Mouse (Mus musculus): ENCODE measurements around the gene Adgrb2. TPM values are rescaled to one million over a fixed set of nuclear protein-coding genes. Genes with fewer than 3 reads are reported as not detected.

Gene Adgrb2
- polyA plus RNA-seq, 1 experiment from 2014 or later: 3.1 TPM

GRCm38 (mm10) chr4:130047331-130048202, 62.9 kb downstream of the Adgrb2 start, which contains the start of gene Col16a1:
Col16a1 (plus strand) TSS chr4:130047840.
- Histone ChIP-seq H3K9me3 (no peaks in the 10 kb centered on the region), H3K4me3 (peak within 1 kb of the TSS; percentile 58), H3K36me3 (no peaks in the 10 kb centered on the region), H3K27me3 (ENCODE audit: insufficient read depth, poor library complexity, severe bottlenecking) (peaks cover 50% of the 10 kb centered on the region), H3K27ac (peak within 1 kb of the TSS; percentile 90), H3K4me1 (replicated peaks) (peaks cover 71% of the 10 kb centered on the region)
- DNase-seq (ENCODE audit: low spot score): peak; percentile 84
- WGBS: 2% methylated on average over 46 of the region's 46 CpGs

DNA sequence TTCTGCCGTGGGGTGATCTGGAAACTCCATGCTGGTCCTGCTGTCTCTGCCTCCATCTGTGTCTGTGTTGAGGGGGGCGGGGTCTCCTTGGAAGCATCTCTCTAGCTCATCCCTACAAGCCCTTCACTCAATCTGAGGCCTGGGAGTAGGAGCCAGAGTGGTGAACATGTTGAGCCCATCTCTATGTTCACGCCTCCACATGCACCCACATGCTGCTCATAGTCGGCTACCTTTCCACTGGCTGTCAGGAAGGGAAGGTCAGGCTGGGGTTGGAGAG, 63.5 kb downstream of the Adgrb2 start:
- peak overlapping the region; percentile 90 for H3K27ac ChIP-seq

DNA sequence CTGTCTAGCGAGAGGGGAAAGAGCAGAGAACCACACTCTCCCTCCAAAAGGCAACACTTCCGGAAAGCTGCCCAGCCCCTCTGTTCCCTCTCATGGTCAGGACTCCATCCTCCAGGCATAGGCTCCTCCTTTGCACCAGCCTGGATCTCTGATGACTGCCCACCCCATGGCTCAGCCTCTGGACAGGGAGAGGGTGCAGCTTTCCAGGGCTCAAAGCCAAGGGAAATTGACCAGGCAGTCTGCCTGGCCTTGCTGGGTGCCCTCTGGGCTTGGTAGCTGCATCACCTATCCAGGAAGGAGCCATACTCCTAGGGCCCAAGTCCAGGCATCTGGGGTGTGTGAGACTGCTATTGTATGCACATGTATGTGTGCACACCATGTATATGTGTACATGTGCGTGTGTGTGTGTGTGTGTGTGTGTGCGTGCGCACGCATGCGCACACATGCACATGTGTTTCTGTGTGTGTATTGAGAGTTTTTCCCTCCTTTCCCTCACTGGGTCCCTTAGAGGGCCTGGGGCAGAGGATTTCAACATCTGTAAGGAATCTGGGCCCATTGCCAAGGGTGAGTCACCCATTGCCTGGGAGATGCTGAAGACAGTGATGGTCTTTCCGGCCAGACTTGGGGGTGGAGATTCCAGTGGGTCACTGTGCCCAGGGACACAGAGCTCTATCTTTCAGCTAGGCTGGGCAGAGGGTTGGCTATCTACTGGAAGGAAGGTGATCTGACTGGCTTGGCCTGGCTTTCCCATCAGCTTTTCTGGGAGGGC, 65.6 kb downstream of the Adgrb2 start:
- Histone ChIP-seq H3K4me1 (replicated peaks) (peaks cover 77% of the 10 kb centered on the region), H3K4me3 (no peak overlapping the region), H3K27me3 (ENCODE audit: insufficient read depth, poor library complexity, severe bottlenecking) (peaks cover 48% of the 10 kb centered on the region), H3K36me3 (no peaks in the 10 kb centered on the region), H3K27ac (peak overlapping the region; percentile 50; the same call in 1 of the 2 replicates), H3K9me3 (no peaks in the 10 kb centered on the region)
- DNase-seq (ENCODE audit: low spot score): no peak
- WGBS: 87% methylated on average over 8 of the region's 8 CpGs

More for the DNA sequence above, 63.5 kb downstream of the Adgrb2 start:
- no peaks in the 10 kb centered on the region for H3K36me3 ChIP-seq
- WGBS: 34% methylated on average over 4 of the region's 4 CpGs
- peaks cover 50% of the 10 kb centered on the region for H3K27me3 ChIP-seq (ENCODE audit: insufficient read depth, poor library complexity, severe bottlenecking)
- no peak for DNase-seq (ENCODE audit: low spot score)
- peaks cover 67% of the 10 kb centered on the region for H3K4me1 ChIP-seq (replicated peaks)
- H3K9me3 ChIP-seq: no peaks in the 10 kb centered on the region
- H3K4me3 ChIP-seq: peak overlapping the region; percentile 58

DNA sequence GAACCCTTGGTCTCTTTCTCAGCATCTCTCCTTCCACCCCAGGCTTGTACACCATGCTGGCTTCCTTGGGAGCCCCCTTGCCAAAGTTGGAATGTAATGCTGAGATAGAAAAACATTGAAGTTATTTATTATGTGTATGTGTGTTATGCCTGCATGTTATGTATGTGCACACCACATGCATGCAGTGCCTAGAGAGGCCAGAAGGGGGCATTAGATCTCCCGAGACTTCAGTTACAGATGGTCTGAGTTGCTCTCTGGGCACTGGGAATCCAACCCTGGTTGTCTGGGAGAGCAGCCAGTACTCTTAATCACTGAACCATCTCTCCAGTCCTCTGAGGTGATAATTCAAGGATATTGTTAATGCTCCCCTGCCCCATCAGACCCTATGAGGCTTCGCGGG, 67.6 kb downstream of the Adgrb2 start:
- H3K9me3 ChIP-seq: no peaks in the 10 kb centered on the region
- peaks cover 28% of the 10 kb centered on the region for H3K27me3 ChIP-seq (ENCODE audit: insufficient read depth, poor library complexity, severe bottlenecking)
- peaks cover 79% of the 10 kb centered on the region for H3K4me1 ChIP-seq (replicated peaks)
- no peak overlapping the region for H3K4me3 ChIP-seq
- no peaks in the 10 kb centered on the region for H3K36me3 ChIP-seq
- WGBS: 95% methylated on average over 3 of the region's 3 CpGs
- H3K27ac ChIP-seq: no peak overlapping the region
- no peak for DNase-seq (ENCODE audit: low spot score)

- no peaks in the 10 kb centered on the region for H3K36me3 ChIP-seq
- no peak overlapping the region for H3K4me3 ChIP-seq
- H3K9me3 ChIP-seq: no peaks in the 10 kb centered on the region
- WGBS: 91% methylated on average over 9 of the region's 9 CpGs
- H3K27ac ChIP-seq: no peak overlapping the region
- DNase-seq (ENCODE audit: low spot score): no peak
- peaks cover 20% of the 10 kb centered on the region for H3K27me3 ChIP-seq (ENCODE audit: insufficient read depth, poor library complexity, severe bottlenecking)
- H3K4me1 ChIP-seq (replicated peaks): peaks cover 74% of the 10 kb centered on the region
Measured at GRCm38 (mm10) chr4:130053111-130053510, 68.4 kb downstream of the Adgrb2 start.

DNA sequence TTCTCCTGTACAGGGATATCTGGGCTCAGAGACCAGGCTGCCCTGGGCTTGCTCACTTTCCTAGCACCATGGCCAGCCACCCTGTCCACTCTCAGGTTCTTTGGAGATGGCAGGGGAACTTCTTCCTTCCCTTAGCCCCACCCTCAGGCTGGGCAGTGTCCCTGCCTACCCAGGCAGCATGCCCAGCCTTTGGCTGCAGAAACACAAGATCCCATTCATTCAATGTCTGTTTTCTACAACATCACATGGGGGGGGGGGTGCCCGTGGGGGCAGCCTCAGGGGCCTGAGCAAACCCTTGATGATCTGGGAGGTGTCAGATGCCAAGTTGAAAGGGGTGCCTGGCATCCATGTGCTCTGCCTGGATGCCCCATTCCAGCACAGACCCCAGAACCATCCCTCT, 70.1 kb downstream of the Adgrb2 start:
- H3K9me3 ChIP-seq: no peaks in the 10 kb centered on the region
- H3K4me3 ChIP-seq: no peak overlapping the region
- H3K4me1 ChIP-seq (replicated peaks): peaks cover 64% of the 10 kb centered on the region
- no peak overlapping the region; the same call in 1 of the 2 replicates for H3K27ac ChIP-seq
- peaks cover 5% of the 10 kb centered on the region; the same call in 1 of the 2 replicates for H3K27me3 ChIP-seq (ENCODE audit: insufficient read depth, poor library complexity, severe bottlenecking)
- DNase-seq (ENCODE audit: low spot score): no peak
- 48% methylated on average over 1 of the region's 1 CpGs for WGBS
- no peaks in the 10 kb centered on the region for H3K36me3 ChIP-seq

- no peak overlapping the region for H3K4me3 ChIP-seq
- H3K4me1 ChIP-seq (replicated peaks): peaks cover 64% of the 10 kb centered on the region
- no peak for DNase-seq (ENCODE audit: low spot score)
- WGBS: 85% methylated on average over 14 of the region's 14 CpGs
- no peaks in the 10 kb centered on the region for H3K36me3 ChIP-seq
- peak overlapping the region; percentile 75 for H3K27ac ChIP-seq
- H3K9me3 ChIP-seq: no peaks in the 10 kb centered on the region
- H3K27me3 ChIP-seq (ENCODE audit: insufficient read depth, poor library complexity, severe bottlenecking): no peaks in the 10 kb centered on the region; the same call in 1 of the 2 replicates
Measured at GRCm38 (mm10) chr4:130055160-130056010, 70.7 kb downstream of the Adgrb2 start.

DNA sequence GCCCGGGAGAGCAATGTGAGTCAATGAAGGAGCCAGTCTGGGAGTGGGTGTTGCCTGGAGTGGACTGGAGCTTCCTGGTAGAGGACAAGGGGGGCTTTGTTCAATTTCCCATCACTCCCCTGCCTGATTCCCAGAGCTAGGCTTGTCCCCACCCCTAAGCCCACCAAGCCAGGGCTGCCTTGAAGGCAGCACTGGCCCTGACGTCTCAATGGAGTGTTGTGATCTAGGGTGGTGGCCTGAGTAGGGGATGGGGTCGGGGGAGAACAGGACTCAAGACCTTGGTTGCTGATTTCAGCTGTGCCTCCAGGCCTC, 71.3 kb downstream of the Adgrb2 start:
- no peaks in the 10 kb centered on the region for H3K9me3 ChIP-seq
- no peak overlapping the region for H3K4me3 ChIP-seq
- H3K36me3 ChIP-seq: no peaks in the 10 kb centered on the region
- no peak for DNase-seq (ENCODE audit: low spot score)
- 53% methylated on average over 3 of the region's 3 CpGs for WGBS
- peak overlapping the region; percentile 75 for H3K27ac ChIP-seq
- H3K4me1 ChIP-seq (replicated peaks): peaks cover 64% of the 10 kb centered on the region
- no peaks in the 10 kb centered on the region; the same call in 1 of the 2 replicates for H3K27me3 ChIP-seq (ENCODE audit: insufficient read depth, poor library complexity, severe bottlenecking)

GRCm38 (mm10) chr4:130056471-130056870, 71.8 kb downstream of the Adgrb2 start:
- Histone ChIP-seq H3K27me3 (ENCODE audit: insufficient read depth, poor library complexity, severe bottlenecking) (no peaks in the 10 kb centered on the region; the same call in 1 of the 2 replicates), H3K4me1 (replicated peaks) (peaks cover 61% of the 10 kb centered on the region), H3K36me3 (no peaks in the 10 kb centered on the region), H3K27ac (peak overlapping the region; percentile 75), H3K9me3 (no peaks in the 10 kb centered on the region), H3K4me3 (no peak overlapping the region)
- DNase-seq (ENCODE audit: low spot score): no peak
- WGBS: 55% methylated on average over 3 of the region's 3 CpGs

- H3K9me3 ChIP-seq: no peaks in the 10 kb centered on the region
- DNase-seq (ENCODE audit: low spot score): no peak
- peaks cover 35% of the 10 kb centered on the region for H3K4me1 ChIP-seq (replicated peaks)
Measured at GRCm38 (mm10) chr4:130060937-130061336, 76.3 kb downstream of the Adgrb2 start.

DNA sequence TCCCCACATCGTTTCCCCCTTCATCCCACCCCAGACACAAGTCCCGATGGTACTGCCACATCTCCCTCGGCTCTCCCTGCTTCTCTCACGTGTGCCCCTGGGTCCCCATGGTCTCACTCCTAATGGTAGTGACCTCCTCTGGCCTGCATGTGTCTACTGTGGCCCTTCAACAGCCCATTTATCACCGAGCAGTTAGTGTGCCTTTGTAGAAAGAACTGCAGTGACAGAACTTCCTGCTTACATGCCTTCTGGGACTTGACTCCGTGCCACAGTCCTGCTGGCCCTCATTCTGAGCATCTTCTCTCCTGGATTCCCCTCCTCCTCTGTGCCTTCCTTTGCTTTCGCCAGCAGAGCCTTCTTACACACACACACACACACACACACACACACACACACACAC, 78.5 kb downstream of the Adgrb2 start:
- no peaks in the 10 kb centered on the region for H3K9me3 ChIP-seq
- 71% methylated on average over 7 of the region's 7 CpGs for WGBS

More at GRCm38 (mm10) chr4:130060937-130061336, 76.3 kb downstream of the Adgrb2 start:
- Histone ChIP-seq H3K36me3 (no peaks in the 10 kb centered on the region), H3K4me3 (no peak overlapping the region), H3K27me3 (ENCODE audit: insufficient read depth, poor library complexity, severe bottlenecking) (peaks cover 2% of the 10 kb centered on the region; the same call in 1 of the 2 replicates), H3K27ac (no peak overlapping the region)

DNA sequence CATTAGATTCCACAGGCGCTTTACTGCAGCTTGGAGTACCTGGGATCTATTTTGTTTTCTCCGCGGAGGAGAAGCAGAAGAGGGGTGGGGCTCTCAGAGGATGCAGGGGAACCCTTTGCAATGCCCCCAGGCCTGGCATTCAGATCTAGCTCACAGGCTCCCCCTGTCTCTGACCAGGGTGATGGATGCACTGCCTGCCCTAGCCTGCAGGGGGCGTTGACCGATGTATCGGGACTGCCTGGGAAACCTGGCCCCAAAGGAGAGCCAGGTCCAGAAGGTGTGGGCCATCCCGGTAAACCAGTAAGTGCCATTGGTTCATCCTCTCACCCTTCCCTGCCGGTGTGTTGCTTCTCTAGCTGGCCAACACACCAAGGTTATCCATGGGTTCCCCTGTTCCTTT, 82.1 kb downstream of the Adgrb2 start:
- 6% methylated on average over 8 of the region's 8 CpGs for WGBS
- peak; percentile 29 for DNase-seq (ENCODE audit: low spot score)
- Histone ChIP-seq H3K27me3 (ENCODE audit: insufficient read depth, poor library complexity, severe bottlenecking) (0 out of 2 replicates have a peak, but pooled peaks cover 3% of the 10 kb centered on the region), H3K4me3 (no peak overlapping the region), H3K36me3 (no peaks in the 10 kb centered on the region), H3K27ac (no peak overlapping the region), H3K9me3 (no peaks in the 10 kb centered on the region), H3K4me1 (replicated peaks) (peaks cover 3% of the 10 kb centered on the region; the same call in 1 of the 2 replicates)

More for the DNA sequence above, 78.5 kb downstream of the Adgrb2 start:
- H3K4me1 ChIP-seq (replicated peaks): peaks cover 23% of the 10 kb centered on the region
- H3K4me3 ChIP-seq: no peak overlapping the region
- H3K36me3 ChIP-seq: no peaks in the 10 kb centered on the region
- no peak for DNase-seq (ENCODE audit: low spot score)
- 0 out of 2 replicates have a peak, but pooled peaks cover 3% of the 10 kb centered on the region for H3K27me3 ChIP-seq (ENCODE audit: insufficient read depth, poor library complexity, severe bottlenecking)
- H3K27ac ChIP-seq: no peak overlapping the region

Measured in hindbrain, embryonic 10.5 days (tissue).